Mouse (Mus musculus) skeletal muscle tissue, adult 2 months (tissue): ENCODE results near the gene Col23a1.
A peak's percentile ranks its signal among the peaks of the same experiment; 100 is the strongest.

Source experiments
- DNase-seq: peaks from one replicate; pipeline ENCODE4 v3.0.0-alpha.2; 2012; ENCODE audit warnings: low read depth, low spot score

Gene Col23a1

DNA sequence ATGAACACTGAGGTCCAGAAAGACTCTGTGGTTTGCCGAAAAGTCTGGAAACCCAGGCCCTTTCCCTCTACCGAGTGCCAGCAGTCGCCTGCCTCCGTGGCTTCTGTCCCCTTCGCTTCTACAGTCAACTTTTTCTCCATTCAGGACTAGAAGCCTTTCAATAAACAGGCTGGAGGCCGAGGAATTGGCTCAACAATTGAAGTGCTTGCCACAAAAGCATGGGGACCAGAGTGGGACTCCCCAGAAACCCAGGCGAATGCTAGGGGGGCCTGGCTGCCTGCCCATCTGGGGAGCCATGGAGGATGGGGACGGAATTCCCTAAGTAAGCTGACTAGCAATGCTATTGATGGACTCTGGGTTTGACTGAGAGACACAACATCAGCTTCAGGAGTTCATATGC is 187.9 kb downstream of the Col23a1 start:
- no peak for DNase-seq

DNA sequence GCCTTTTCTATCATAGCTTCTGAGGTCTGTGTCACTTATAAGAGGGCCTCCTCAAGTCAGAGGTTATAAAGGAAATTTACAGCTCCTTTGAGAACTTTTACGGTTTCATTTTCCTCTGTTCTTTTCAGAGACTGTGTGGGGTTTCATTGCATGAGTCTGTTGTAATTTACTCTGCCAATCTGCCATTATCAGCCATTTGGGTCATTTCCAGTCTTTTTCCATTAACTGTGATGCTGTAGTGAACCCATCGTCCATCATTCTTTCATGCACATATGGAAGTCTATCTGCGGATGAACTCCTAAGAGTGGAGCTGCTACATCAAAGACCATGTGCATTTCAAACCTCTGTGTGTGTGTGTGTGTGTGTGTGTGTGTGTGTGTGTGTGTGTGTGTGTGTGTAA is 192.5 kb downstream of the Col23a1 start:
- DNase-seq = no peak

DNA sequence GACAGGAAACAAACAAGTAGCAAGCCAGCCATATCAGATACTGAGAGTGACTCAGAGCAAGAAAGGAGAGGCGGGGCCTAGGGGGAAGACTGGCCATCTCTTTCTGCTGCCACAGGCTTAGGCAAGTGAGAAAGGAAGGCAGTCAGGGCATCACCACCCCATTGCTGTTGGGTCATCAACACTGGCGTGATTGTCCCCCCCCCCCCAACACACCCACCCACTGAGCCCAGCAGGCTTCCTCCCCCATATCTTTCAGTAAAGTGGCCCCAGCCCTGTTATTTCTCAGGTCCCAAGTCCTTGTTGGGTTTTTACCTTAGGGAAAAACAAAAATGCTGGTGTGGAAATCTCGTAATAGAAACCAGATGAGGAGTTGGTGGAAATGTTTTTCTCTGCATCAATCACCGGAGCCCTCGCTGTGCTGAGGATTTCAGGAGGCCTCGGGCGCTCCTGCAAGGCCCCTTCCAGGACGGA is 195.4 kb downstream of the Col23a1 start:
- no peak for DNase-seq

DNA sequence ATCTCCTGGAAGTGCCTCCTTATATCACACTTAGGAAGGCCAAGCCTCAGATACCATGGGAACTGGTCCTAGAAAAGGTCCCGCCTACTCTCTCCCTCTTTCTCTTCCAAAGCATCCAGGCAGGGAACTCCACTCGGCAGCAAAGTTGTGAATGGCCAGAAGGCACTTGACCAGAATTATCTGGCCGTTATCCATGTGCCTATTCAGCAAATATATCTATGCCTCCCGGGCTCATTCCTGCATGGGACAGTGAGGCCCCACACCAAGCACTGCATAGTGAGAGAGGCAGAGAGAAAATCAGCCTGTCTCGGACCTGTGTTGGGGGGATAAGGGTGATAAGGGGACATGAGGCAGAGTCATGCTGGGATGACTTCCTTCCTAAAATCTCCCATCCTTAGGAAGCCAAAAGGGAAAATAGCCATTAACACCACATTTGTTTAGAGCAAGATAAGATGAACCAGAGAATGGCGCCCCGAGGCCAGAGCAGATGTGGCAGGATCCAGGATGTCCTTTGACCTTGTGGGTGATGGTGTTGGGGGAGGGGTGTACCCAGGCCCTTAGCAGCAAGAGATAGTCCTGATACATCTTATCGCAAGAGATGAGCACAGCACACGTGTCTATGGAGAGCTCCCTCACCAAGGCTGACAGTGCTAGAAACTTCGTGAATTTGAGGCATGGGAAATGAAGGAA is 196.2 kb downstream of the Col23a1 start:
- DNase-seq = no peak

DNA sequence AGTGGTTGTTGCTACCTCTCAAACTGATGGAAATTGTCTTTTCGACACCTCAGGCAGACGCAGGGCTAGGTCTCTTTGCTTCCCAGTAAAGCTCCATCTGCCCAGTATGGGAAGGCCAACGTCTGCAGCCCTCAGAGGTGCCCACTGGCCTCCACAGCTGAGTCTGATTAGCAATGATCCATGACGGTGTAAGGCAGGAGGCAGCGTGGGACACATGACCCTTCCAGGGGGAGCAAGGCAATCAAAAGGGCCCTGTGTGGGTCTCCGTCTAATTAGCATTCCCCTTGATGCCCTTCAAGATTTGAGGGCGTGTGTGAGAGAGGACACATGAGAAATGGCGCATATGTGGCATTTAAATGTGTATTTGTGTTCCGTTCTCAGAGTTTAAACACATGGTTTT is 199.1 kb downstream of the Col23a1 start:
- no peak for DNase-seq

DNA sequence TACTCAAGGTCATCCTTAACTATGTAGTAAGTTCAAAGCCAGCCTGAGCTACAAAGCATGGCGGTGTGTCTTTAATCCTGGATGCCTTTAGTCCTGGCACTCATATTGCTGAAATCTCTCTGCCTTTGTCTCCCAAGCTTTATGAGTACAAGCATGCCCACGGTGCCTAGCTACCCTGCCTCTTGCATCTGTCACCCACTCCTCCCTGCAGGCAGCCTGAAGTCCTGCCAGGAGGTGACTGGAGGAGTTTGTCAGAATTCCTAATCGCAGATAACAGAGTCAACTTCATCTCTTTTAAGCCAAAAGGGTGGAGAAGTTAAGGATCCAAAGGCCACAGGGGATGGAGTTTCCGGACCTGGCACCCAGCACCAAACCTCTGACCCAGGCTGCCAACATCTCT is 203.7 kb downstream of the Col23a1 start:
- no peak for DNase-seq

DNA sequence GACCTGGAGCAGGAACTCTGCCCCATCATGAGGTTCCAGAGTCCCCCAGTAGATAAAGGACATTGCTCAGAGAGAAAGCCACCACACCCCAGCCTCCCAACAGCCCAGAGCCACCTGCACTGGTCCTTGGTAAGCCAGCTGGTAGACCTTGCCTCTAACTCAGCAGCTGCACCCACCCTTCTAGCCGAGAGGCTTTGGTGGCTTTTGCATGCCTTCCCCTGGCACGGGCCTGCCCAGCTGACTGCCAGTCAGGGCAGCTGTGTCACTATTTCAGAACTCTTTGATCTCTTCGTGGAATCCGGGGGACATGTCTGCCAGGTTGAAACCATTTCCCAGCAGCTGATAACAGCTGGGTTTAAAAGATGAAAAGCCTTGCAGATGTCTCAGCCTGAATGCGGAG is 204.5 kb downstream of the Col23a1 start:
- no peak for DNase-seq

DNA sequence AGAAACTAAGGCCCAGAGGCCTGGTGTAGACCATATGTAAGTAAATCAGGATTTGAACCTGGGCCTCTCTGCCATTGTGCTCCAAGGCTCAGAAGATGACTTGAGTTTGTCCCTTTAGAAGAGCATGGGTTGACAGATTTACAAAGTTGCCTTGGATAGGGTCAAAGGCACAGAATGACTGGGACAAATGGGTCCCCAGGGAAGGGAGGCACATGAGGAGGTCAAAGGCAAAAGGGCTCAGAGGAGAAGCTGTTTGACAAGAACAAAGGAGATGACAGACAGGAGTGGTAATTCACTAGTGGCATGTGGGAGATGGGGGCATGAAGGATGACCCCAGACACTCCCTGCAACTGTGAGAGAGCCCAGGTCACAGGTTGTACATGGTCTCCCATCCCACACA is 210.1 kb downstream of the Col23a1 start:
- no peak for DNase-seq

DNA sequence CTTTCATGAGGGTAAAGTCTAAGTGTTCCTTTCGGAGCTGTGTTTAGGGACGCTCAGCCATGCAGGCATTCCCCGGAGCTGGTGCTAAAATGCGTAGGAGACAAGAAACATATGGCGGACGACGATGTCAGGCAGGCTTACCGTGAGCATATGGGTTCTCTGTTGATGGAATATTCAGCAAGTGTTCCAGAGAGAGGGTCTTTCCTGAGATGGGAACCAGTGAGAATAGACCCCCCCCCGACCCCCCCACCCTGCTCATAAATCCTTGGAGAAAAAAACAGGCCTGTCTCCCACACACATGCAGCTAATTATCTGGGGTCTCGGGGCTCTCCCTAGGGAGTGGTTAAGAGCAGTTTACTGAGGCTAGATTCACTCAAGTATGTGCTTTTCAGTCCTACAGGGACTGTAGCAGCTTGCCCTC is 212.7 kb downstream of the Col23a1 start:
- DNase-seq = no peak

DNA sequence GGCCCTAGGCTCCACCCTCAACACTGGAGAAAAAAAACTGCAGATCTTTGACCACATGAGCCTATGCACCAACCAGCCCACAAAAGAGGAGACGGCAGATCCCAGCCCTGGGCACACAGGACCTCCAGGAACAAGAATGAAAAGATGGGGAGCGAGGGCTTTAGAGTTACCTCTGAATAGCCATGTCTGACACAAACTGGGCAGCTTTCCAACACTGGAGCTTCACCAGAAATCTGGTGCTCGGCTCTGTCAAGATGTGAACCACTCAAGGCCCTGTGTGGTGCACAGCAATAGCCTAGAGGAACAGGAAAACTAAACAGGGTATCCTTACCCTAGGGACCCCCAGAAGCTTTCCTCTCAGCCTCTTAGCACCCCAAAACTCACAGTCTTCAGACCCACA is 215.2 kb downstream of the Col23a1 start:
- DNase-seq = no peak

DNA sequence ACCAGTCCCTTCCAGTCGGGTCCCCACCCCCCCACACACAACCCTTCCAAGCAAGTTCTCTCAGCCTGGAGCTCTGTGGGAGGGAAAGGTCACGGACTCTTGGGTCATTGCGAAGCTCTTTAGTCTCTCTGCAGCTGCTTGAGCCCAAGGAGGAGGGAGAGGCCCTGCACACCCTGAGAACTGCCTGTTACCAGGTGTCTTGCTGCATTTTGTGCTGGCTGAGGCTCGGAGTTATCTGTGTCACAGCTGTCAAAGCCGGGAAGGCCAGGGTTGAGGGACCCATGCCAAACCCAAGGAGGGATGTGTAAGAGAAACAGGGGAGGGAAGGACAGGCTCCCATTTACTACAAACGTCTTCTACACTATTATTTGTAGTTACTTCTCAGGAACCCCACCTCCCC is 218.3 kb downstream of the Col23a1 start:
- DNase-seq = peak; percentile 44

DNA sequence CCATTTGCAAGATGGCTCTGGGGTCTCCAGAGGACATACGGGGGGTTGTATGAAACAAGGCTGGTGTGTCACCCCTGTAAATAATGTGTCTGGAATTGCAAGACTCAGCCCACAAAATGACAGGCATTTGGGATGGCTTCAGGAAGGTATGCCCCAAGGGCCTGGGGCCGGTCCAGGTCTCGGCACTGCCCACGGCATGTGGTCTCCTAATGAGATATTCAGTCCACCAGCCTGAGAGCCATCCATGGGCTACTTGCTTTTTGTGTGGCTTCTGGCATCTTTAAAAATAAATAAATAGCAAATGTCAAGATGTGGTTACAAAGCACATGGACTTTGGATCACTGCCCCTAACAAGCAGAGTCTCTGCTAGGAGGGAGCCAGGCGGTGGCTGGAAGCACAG is 219.5 kb downstream of the Col23a1 start:
- DNase-seq = no peak

DNA sequence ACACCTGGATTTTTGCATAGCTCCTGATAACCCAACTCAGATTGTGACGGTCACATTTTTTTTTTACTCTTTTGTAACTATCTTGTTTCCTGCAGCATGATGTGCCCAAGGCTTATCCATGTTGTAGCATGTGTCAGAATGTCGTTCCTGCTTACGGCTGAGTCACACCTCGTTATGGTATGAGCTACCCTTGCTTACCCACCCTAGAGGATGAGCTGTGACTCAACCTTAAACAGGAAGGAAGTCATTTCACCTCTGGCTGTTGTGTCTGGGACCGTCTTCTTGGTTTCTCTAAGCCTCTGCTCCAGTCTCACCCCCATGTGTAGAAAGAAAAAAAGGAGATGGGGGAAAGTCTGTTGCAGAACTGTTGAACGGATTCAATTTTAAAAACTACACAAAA is 223.3 kb downstream of the Col23a1 start:
- no peak for DNase-seq

DNA sequence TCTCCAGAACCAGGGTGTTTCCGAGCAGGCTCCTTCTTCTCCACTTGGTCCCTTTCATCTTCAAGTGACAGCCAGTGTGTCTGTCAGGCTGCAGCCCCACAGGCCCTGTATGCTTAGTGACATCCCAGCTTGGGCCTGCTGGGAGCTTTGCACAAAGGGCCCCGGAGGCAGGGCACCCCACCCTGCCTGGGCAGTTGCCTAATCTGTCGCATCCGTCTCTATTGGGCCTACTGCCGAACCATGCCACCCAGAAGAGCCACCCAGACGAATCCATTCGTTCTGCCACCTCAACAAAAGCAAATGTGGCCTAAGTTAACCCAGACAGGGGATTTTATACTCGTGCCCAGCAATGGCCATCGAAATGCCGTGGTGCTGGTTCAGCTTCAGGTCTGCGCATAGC is 225.6 kb downstream of the Col23a1 start:
- DNase-seq = no peak

DNA sequence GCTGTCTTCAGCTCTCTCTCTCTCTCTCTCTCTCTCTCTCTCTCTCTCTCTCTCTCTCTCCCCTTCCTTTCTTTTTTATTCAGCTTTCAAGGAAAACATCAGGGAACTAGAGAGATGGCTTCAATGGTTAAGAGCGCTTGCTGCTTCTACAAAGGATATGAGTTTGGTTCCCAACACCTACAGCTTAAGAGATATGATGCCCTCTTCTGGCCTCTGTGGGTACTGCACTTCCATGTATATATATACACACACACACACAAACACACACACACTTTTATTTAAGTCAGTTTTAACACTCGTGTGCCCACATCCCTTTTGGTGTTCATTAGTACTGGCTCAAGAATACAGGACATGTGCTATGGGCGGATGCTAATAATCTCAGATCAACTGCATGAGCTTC is 228.4 kb downstream of the Col23a1 start:
- no peak for DNase-seq

DNA sequence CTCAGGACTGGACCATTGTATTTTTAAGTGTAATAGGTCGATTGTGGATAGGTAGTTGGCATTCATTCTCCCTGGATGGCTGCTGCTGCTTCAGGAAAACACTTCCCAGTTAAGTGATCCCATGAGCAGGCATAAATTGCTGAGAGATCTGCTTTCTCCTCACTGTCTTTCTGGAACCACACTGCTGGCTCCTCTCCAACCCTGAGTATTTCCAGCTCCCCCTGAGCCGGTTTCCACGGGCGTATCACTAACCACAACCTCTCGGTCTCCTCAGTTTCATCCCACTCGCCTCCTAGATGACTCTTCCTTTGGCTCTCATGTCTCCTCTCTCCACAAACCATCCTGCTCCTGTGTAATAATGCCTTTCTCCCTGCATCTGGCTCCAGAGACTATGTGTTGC is 228.9 kb downstream of the Col23a1 start:
- DNase-seq = no peak

DNA sequence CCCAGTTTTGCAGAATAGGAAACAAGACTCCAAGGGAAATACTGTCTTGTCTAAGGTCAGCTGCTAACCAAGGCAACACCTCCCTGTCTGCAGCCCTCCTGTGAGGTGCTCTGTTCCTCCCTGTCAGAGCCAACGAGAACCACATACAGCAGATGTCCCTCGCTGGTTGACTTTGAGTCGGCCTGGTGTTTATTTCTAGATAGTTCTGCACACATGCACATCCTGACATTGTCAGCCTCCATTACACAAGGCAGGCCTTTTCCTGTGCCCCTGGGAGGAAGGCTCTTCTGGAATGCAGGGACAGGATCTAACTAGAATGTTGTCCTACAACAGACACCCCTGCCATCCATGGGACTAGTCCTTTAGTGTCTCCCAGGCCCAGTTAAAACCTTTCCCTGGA is 231.7 kb downstream of the Col23a1 start:
- no peak for DNase-seq

DNA sequence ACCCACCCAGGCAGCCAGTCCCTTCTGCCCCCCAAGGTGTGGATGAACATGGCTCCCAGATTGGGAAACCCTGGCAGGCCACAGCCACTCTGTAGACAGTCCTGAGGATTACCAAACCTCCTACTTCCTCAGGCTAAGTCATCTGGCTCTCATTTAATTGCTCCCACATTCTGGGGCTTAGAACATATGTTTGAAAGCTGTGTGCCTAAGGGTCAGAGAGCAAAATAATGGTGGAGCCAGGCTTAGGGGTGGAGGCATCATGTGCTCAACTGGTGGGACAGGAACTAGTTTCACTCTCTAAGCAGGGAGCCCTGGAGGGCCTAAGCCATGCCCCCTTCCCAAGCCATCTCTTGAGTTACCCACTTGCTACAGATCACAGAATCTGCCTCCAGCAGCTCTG is 233.5 kb downstream of the Col23a1 start:
- no peak for DNase-seq

DNA sequence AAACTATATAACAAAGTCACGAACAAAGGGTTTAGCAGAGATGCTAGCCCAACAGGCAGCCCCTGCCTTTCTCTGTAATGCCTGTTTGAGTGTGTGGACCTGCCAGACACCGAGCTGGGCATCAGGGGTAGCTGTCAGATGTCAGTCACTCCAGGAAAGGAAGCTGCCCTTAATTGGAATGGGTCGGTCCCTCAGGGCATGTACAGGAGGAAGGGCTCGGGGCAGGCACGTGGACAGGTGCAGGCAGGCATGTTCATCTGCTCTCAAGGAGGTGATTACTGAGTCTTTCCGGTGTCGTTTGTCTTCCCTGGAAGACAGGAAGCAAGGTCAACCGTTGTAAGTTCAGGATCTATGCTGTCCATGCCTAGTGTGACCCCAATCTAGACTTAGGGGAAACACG is 233.9 kb downstream of the Col23a1 start:
- DNase-seq = no peak

DNA sequence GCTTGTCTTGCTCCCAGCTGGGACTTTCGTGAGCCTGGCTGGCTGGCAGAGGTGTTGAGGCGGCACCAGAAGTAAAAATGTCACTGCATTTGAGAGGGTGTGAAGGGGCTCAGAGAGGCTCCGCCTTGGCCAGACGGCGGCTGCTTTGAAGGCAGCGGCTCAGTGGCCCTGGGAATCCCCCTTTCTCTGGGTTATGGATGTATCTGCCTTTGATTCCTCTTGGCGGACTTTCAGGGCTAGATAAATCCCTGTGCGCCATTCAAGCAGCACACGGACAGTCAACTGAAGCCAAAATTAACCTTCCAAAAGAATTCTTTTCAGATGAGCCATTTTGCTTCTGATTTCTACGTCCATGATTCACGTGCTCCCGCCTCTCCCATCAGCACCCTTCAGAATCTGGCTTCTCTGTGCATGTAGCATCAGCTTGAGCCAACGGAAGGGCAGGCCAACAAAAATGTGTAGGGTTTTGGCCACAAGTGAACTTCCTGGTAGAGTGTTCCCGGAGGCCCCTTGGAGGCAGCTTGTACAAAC is 237.0 kb downstream of the Col23a1 start:
- no peak for DNase-seq

DNA sequence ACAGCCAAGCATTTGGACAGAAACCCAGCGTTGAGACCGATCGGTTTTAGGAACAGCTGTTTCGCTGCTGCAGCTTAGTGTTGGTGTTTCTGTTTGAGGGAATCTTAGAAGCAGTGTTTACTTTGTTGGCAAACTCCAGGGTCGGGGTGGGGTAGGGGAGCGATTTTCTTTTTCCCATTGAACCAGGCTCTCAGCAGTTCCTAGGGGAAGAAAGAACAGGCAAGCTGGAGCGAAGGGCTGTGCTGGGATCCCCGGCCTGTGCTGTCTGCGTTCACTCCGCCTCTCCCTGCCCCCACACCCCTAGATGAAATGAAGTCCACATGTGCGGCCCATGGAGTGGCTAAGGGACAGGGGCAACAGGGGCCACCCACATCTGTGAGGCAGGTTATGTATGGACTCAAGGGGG is 243.4 kb downstream of the Col23a1 start:
- DNase-seq = no peak

DNA sequence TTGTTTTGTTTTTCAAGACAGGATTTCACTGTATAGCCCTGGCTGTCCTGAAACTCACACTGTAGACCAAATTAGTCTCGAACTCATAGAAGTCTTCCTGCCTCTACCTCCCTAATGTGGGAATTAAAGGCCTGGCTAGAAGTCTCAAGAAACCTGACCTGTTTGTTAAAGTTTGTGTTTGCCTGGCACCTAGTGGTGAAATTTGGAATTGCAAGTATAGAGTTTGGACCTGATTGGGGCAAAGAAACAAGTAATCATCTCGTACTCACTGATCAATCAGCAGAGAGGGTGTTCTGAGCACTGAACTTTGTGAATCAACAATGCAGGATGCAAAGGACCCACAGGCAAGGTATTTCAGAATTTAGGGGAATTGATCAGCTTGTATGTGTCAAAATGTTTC is 244.6 kb downstream of the Col23a1 start:
- DNase-seq = peak; percentile 42

DNA sequence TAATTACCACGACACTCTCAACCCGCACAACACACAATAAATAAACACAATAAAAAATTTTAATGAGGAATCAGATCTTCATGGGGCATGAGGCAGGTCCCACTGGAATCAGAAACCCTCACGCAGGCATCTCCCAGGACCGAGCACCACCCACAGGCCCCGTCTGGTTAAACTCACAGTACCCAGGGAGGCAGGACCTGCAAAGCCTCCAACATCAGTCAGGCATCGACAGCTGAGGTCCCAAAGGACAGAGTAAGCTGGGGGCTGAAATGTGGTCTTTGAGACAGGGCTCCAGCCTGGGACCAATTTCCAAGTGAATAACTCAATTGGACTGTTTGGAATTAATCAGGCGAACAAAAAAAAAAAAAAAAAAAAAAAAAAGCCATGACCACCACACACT is 248.7 kb downstream of the Col23a1 start:
- DNase-seq = no peak
